Mouse (Mus musculus): ENCODE data around the gene Gtpbp1.

Gene Gtpbp1

DNA sequence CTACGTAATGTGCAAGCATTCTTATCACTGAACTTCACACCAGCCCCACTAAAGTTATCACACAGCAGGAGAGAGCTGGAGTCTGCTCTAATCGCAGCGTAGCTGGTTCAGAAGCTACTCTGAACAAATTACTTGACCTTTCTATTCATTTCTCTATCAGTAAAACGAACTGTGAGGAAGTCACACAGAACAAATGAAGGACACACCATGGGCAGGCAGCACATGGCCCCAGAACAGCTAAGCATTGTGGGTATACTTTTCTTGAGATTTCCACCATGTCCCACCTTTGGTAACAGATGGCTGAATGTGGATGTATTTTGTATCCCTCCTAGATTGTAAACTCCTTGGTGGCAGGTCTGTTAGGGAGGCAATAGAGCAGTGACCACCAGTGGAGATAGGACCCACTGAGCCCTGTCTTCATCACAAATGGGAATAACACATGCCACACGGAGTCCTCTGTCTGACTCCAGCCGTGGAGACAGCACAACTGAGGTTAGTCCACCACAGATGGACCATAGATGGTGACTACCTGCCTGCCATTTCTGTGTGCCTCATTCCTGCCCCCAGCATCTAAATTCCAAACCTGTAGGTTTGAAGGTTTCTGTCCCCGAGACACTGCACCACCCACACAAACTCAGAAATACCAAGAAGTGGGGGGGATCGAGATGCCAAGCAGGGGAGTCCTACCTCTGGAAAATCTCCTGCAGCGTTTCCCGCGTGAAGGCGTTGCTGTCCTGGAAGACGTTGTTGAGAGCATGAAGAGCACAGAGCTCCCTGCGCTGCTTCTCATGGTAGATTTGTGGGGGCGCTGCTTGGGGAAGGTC is 4.4 kb upstream of the Gtpbp1 start:
- no peak for DNase-seq

DNA sequence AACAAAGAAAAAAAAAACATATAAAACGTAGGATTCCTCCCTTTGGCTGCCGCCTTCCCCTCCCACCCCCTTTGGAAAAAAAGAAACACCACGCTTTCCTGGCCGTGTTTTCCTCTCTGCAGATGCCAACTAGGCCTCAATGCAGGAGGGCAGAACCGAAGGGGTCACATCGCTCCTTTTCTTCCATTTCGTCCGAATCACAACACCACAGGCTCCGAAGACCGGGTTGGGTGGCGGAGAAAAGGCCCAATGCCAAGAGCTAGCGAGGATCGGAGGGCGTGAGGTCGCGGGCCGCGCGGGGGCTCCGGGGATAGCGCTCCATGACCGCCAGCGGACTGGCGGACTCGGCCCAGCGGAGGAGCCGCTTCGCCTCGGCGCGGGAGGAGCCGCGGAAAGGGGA is 3.5 kb upstream of the Gtpbp1 start:
- DNase-seq = peak in 1 of 2 experiments; percentile 28

DNA sequence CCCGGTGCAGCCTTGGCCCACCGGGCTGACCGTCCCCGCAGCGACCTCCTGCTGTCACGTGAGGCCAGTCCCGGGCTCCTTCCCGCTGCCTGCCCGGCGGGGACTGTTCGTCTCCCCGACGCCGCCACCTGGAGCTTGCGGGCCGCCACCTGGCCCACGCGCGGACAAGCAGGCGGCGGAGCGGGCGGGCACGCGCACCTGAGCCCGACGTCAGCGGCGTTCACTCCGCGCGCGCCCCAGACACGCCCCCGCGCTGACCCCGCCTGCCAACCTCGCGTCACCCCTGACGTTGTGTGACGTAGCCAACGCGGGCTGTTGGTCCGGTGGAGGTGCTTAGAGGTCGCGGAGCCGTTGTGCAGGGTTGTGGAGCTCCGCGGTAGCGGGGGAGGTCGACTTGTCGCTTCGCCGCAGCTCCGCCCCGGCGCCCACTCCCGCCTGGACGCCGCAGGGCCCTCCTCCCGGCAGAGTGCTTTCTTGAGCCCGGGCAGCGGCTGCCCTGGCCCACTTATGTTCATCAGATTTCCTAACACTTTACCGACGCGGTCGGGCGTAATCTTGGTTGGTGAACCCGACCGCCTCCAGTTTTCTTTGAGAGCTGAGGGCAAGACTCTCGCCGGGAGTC is 2.9 kb upstream of the Gtpbp1 start, which contains the start of gene Josd1:
Gene Josd1, minus strand, starts transcription at position 274 of the 622 bp plus-strand sequence.
- peak; percentile 96 to 98 for DNase-seq

DNA sequence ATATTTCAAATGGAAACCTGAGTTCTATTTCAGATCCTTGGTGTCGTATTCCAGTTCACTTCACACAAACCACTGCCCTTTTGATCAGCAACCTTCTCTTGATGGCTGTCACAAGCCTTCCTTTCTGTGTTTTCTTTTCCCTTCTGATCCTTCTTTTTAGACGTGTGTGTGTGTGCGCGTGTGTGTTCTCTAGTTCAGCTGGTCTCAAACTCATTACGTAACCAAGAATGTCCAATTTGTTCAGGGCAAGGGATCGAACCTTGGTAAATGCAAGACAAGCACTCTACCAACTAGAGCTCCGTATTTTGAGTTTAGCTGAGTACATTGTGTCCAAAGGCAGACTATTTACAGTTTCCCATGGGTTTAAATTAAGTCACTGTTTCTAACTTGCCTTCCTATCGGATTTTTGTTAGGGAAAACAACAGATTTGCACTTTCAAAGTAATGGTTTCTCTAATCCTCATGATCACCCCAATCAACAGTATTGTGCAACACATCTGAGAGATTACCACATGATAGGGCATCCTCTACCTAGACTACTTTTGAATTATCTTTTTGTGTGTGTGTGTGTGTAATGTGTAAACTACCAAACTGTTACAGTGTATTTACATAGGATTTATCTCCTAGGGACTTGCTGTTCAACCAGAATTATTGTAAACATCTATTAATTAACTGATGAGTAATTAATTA is 2.2 kb upstream of the Gtpbp1 start:
- no peak for DNase-seq

DNA sequence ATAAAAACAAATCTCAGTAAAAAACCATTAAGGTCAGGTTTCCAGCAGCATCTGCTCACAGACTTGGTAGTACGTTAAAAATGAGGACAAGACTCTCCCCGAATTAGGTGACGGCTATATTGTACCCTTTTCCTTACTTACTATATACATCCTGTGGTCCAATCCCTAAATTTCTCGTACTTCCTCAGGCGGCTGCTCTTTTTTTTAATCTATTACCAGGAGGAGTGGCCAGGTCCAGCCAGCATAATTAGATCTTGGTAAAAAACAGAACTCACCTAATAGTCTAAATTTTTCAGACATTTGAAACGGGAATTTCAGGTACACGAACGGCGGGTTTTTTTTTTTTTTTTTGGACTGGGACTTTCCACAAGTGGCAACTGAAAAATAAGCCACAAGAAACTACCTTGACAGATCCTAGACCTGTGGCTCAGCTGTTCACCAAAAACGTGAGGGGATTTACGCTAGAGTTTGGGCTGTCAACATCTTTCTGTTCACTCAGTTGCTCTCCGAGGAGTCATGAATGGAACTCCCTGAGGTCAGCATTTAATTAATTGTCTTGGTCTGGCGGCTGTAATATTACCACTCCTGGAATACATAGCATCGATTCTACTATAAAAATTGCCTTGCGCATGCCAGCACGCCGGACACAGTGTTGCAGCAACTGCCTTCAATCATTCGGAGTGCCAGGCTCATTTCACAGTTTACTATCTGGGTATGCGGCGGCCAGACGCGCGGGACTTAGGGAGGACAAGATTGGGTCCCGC is 801 bp upstream of the Gtpbp1 start:
- DNase-seq = no peak

DNA sequence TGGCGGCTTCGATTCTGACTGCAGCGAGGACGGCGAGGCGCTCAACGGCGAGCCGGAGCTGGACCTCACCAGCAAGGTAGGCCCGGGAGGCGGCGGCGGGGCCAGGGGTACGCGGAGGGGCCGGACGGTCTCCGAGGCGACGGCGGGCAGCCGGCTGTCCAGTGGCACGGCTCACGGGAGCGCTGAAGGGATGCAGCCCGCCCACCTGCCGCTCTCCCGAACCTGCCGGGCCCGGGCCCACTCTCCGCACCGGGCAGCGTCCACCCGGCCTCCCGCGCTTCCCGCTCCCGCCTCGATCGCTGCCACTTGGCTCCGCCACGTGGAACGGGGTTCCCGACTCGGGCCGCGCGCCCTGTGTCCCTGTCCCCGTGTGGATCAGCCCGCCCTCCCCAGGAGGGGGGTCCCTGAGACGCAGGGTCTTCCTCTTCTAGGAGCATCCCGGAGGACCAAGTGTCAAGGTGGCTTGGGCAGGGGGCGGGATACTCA is 421 bp downstream of the Gtpbp1 start:
- DNase-seq = peak in 1 of 2 experiments; percentile 75

DNA sequence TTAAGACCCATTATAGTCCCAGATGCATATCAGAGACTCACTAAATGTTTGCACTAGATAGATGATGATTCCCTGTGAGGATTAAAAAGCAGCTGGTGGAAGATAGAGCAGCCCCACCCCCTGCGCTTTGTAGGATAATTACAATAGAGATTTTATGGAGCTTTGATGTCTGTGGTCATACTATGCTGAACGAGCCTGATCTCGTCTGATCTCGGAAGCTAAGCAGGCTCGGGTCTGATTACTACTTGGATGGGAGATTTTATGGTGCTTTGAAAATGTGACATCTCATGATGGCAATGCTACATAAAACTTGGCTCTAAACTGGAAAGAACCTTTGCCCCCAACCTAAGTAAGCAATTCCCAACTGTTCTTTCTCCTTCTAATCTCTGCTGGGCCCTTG is 1.7 kb downstream of the Gtpbp1 start:
- no peak for DNase-seq

DNA sequence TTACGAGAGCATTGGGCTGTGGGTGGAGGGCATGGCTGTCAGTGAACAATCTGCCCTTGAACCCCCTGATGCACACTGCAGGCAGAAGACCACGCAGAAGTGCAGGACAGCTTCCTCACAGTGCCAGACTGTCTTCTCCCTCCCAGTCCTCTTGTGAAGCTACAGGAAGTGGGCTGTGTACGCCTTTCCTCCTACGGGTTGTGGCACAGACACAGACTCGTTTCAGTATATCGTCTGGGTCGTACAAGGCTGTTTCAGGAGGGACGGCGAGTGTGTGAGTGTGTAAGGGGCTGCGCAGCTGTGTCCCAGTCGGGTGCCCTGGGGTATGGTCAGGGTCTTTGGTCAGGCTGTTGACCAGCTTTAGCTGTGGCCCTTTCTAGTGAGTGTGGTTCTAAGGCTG is 3.1 kb downstream of the Gtpbp1 start:
- no peak for DNase-seq

DNA sequence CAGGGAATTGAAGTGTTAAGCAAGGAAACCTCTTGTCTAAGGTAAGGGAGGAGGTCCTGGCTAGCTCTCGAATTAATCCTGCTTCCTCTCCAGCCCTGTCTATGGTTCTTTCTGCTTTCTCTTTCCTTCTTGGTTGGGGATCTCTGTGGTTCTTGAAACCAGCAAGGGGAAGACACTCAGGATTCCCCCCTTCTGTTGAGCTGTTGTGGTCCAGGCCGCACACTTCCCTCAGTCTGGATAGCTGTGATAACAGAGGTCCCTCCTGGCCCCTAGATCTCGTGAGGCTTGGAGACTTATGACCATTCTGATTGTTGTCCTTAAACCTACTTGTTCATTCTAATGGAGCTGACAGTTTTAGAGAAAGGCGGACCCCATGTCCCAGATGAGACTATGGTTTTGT is 3.9 kb downstream of the Gtpbp1 start:
- no peak for DNase-seq

DNA sequence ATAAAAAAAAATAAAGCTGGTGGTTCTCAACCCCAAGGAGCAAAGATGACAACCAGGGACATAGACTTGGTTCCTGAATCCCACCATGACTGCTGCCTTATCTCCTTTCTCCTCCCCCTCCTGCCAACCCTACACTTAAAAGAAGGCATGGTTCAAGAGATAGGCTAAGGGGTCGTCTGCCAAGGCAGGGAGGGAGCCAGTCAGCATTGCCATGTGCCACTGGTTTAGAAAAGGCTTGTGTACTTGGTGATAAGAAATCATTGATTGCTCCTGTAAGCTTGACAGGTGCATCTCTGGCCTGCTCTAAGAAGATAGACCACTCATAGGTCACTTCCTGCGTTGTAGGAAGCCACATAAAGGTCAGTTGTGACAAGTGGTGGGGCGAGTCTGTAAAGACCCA is 4.9 kb downstream of the Gtpbp1 start:
- DNase-seq = no peak

DNA sequence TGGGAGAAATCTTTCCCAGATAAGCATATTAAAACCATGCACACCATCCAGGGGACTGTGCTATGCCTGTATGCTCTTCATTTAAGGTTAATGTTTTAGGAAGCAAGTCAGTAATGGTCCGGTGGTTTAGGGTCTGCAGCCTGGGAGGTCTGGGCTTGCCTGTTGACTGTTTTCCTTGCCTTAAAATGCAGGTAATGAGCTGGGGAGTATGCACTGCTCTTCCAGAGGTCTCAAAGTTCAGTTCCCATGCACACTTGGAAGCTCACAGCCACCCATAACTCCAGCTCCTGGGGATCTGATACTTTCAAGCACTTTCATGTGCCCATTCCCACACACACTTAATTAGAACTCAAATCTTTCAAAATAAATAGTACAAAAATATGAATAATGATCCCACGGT is 5.9 kb downstream of the Gtpbp1 start:
- DNase-seq = peak in 1 of 2 experiments; percentile 47

DNA sequence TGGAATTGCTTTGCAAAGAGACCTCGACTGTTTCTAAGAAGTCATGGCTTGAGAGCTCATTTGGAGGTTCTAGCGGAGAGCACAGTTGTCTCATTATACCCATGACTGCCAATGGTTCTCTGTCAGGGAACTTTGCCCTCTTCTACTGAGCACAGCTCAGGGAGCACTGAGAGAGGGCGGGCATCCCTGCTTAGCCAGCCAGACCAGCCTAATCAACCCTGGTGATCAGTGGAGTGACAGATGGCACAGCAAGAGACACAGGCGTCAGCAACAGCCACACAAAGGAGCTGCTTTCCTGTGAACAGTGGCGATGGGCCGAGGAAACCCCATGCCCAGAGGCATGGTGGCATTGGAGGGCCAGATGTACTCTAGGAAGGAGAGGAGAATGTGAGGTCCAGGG is 6.4 kb downstream of the Gtpbp1 start:
- DNase-seq = peak; percentile 49 to 75

DNA sequence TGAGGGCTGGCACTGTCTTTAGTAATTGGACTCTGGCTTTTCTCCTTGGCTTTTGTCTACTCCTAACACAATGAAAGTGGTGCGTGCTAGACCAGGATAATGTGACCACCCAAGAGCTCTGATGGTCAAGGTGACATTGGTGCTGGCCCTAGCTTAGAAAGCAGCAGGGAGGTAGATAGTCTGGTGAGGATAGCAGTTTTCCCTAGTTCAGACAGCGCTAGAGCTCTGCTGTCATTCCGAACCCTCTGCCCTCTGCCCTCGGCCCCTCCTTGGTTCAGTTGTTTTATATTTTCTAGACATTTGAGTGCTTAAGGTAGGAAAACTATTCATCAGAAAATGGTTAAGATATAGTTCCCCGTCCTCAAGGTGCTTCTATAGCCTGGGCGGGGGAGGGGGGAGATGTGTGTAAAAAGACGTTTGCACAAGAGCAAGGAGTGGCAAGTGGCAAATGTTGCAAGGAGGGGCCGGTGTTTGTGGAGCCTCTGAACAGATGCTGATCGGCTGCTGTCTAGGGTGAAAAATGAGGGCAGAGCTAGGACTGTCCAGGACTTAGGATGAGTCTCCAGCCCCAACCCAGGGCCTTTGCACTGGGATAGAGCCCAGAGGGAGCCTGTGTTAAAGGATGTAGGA is 7.0 kb downstream of the Gtpbp1 start:
- no peak for DNase-seq

DNA sequence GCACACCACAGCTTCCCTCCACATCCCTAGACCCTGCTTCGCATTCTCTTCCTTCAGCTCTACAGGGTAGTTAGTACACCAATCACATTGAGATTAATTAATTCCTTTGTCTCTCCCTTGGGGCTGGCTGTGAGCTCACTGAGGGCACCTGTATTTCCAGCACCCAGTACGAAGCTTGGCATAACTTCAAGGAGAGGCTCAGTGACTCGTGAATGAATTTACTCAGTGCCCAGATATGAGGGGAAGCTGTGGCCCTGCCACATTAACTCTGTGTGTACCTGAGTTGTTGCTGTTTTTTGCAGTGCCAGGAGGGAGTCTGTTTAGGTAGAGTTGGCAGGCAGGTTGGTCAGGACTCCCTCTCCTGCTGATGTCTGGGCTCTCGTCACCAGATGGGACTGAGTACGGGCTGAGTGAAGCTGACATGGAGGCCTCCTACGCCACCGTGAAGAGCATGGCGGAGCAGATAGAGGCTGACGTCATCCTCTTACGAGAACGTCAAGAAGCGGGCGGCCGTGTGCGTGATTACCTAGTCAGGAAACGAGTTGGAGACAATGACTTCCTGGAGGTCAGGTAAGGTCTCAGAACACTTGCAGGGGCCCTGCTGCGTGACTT is 16.1 kb downstream of the Gtpbp1 start:
- peak in 1 of 2 experiments; percentile 51 for DNase-seq

DNA sequence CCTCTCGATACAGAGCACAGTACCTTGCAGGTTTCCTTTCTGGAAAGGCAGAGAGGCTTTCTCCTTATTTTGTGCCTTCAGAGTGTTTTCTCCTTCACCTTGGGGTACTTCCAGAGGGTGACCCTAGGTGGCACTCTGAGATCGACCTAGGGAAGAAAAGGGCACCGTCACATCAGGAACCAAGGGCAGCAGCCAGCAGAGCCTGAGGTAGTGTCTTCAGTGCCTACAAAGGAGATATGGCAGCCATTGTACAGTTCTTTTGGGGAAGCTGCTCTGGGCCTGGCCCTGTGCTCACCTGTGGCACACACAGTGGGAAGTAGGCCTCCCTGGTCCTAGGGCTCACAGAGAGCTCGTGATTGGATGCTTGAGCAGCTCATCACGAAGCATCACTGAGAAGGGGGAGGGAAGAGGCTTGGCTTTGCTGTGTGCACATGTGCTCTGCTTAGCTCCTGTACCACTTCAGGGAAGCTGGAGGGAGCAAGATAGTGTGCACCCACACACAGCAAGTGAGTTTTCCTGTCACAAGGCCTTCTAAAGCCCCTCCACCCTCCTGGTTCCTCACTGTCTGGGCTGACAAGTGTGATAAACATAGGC is 17.7 kb downstream of the Gtpbp1 start:
- DNase-seq = no peak

DNA sequence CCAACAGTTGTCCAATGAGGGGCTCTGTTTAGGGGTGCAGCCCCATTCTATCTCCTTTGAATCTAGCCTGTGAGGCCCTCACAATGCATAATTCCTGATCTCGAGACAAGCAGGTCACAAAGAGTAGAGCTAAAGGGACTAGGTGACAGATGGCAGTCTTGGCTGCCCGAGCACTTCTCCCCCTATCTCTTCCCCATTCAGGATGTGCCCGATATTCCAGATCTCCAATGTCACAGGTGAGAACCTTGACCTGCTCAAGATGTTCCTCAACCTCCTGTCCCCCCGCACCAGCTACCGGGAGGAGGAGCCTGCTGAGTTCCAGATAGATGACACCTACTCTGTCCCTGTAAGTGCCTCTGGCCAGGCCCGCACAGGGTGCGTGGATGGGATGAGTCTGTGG is 25.0 kb downstream of the Gtpbp1 start:
- no peak for DNase-seq

DNA sequence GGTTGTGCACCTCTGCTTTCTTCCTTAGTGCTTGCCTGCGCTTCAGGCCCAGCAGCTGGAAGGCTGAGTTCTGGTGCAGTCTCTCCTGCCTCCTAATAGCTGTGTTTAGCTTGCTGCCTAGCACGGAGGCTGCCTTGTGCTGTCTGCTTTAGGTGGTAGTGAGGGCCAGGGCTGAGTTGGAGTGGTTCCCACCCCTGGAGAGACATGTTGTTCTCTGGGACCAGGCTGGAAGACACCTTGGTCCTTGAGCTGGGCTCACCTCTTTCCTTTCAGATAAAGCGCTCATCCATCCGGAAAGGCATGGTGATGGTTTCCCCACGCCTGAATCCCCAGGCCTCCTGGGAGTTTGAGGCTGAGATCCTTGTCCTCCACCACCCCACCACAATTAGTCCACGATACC is 26.1 kb downstream of the Gtpbp1 start:
- no peak for DNase-seq

DNA sequence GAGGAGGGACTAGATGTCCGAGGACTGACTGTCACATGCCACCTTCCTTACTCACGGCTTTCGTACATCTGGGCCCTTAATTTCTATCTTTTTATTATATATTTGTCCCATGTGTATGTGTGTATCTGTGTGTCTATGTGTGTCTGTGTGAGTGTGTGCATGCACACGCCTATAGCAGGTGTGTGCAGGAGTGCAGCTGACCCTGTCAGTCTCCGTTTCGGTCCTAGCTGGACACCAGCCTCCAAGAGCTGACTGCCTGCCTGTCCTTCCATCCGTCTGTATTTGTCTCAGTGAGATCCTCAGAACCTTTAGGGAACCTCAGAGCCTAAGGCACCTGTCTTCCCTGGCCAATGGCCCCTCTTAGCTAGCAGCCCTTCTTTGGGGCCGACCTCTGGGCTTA is 29.6 kb downstream of the Gtpbp1 start:
- DNase-seq = no peak

DNA sequence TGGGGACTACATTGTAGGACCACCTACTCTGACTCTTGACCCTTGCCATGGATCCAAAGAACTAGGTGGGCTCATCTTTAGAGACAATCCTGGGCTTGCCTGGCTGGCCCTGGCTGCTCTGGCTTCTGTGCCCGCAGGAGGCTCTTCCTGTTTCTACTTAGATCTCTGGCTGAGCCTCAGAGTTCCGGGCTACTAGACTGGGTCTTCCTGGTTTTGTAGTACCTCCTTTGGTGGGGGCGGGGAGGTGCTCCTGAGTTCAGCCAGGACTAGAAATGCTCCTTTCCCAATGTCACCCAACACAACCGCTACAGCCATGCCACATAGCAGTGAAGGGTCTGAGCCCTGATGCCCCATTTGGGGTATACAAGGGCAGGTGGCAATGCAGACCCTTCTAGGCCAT is 30.2 kb downstream of the Gtpbp1 start:
- DNase-seq = no peak

DNA sequence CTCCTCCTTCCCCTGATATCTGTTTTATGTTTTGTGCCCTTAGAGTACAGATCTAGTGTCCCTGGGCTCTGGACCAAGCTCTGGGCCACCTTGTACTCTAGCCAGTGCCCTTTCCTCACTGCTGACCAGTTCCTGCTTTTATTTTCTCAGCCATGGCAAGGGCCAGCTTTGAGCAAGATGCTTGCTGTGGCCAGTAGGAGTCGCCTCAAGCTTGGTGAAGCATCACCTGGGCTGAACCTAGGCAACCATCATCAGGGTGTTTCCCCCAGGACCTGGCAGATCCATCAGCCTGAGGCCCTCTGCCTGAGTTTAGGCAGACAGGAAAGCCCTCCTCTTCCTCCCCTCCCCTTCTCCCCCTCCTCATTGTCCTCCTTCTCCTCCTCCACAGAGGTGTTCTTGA is 32.8 kb downstream of the Gtpbp1 start:
- DNase-seq = peak; percentile 67 to 78

DNA sequence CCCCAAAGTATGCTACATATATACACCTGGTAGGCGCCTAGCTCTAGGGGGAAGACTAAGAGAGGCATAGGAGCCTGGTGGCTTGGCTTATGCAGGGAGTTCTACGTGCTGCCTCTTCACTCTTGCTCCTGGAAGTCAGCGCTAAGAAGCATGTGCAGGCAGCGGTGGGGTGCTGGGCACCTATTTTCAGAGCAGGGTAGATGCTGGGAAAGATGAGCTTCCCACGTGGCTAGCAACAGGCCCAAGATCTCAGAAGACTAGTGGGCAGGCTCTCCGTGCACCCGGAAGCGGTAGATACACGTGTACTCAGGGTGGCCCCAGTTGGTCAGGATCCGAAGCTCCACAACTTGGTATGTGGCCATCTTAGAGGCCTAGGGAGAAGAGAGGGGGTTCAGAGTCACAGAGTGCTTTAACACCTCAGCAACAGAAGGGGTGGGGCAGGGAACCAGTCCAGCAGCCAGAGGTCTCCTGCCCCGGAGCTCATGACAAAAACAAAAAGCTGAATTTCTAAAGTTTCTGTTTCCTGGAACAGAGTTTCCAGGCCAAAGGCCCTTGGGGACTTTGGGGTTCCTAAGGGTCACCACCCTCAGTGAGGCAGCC is 34.6 kb downstream of the Gtpbp1 start:
- no peak for DNase-seq
